Mouse (Mus musculus) CD4-positive, CD25-positive, alpha-beta regulatory T cell, adult 4 months (primary cell): ENCODE data around the gene Olfr730. TPM values are rescaled to one million over a fixed set of nuclear protein-coding genes. Genes with fewer than 3 reads are reported as not detected.

ENCODE experiments used
- ATAC-seq: one replicate; pipeline ENCODE4 v1.8.0; 2017
- polyA plus RNA-seq, 2 experiments: library from polyadenylated mRNA; unstranded; fragments of 100-300 nt; shearing (Covaris generic); gene quantifications; one replicate each; pipeline ENCODE4 v1.2.1; 2017

Gene Olfr730
- not detected for polyA plus RNA-seq

DNA sequence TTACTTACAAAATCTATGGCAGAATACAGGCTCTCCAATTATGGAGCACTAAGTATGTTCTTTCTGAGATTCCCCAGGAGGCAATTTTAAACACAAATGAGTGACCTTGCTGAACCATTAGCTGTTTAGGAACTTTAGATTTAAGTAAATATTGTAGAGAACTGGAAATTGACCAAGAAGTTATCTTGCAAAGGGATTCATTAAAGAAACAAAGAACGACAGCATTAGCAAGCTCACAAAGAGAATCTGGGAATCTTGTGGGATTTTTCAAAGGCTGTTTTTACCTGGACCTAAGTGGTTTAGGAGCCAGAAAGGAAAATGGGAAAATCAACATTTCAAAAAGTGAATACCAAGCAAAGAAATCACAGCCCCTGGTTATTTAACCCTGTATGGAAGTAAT lies at the start of gene Olfr730:
Gene Olfr730 (minus strand): TSS at position 101 of the 400 bp plus-strand sequence.
- no peak for ATAC-seq

DNA sequence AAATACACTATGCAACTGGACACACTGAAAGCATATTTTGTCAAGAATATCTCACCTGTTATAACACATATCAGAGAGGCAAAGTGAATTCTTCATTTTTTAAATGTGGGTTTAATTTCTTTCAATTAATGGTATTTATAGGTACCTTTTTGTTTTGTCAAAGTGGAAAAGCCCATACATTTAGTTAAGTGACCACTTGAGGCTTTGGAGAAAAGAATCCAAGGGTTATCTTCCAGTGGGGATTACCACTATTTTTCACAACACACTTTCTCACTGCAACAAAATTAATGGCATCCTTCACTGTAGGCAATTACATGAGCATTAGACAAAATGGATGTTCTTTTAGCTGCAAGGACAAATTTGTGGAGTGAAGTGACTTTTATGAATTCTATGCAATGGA lies 35.2 kb downstream of the Olfr730 start, which contains the start of gene Olfr729:
Gene Olfr729 (minus strand): TSS at position 101 of the 400 bp plus-strand sequence.
- ATAC-seq, result no peak

DNA sequence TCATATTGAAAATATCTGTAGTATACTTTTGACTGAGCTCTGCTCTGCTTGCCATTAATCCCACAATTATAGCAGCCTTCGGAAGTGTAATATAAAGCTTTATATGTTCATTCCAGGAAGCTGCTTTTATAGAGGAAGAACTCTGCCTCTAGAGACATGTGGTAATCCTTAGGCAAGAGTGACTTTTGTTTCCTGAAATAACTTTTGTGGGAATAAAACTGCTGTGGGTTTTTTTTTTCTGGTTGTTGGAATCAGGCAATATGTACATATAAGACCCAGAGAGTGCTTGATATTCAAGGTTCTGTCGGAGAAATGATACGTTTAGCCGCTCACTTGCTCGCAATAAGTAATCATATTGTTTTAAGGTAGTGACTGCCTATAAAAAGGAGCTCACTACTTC lies 45.4 kb downstream of the Olfr730 start, which contains the start of gene Olfr728:
Gene Olfr728 (minus strand): TSS at position 101 of the 400 bp plus-strand sequence.
- no peak for ATAC-seq

Other genes with a start within 250 kb of the Olfr730 start
- gene Olfr724, start 224.9 kb downstream of the Olfr730 start, polyA plus RNA-seq, result not detected
- not detected for gene Olfr725, start 147.8 kb downstream of the Olfr730 start, polyA plus RNA-seq
- gene Olfr726, start 97.2 kb downstream of the Olfr730 start, polyA plus RNA-seq, result under 1 TPM in 1 of 2 experiments, not detected in 1; 0.34 TPM
- gene Olfr727, start 65.0 kb downstream of the Olfr730 start, polyA plus RNA-seq, result not detected
- gene Olfr728, start 45.5 kb downstream of the Olfr730 start, polyA plus RNA-seq, result not detected
- gene Olfr729, start 35.3 kb downstream of the Olfr730 start, polyA plus RNA-seq, result not detected
- gene Olfr731, start 53.7 kb upstream of the Olfr730 start, polyA plus RNA-seq, result not detected
- gene Olfr732, start 96.0 kb upstream of the Olfr730 start, polyA plus RNA-seq, result not detected
- gene Olfr733, start 113.3 kb upstream of the Olfr730 start, polyA plus RNA-seq, result under 1 TPM in 1 of 2 experiments, not detected in 1; 0.24 TPM
- gene Olfr734, start 138.6 kb upstream of the Olfr730 start, polyA plus RNA-seq, result not detected
- not detected for gene Olfr735, start 160.7 kb upstream of the Olfr730 start, polyA plus RNA-seq
- gene Tlr11, start 169.7 kb upstream of the Olfr730 start, polyA plus RNA-seq, result under 1 TPM in 1 of 2 experiments, not detected in 1; 0.19 TPM
- gene Olfr736, start 193.0 kb upstream of the Olfr730 start, polyA plus RNA-seq, result not detected
- not detected for gene Olfr738, start 219.4 kb upstream of the Olfr730 start, polyA plus RNA-seq
- gene Olfr739, start 230.4 kb upstream of the Olfr730 start, polyA plus RNA-seq, result not detected